Mouse (Mus musculus) testis, postnatal 10 days (tissue): Measurements from ENCODE around the gene Nxph1.

Experiments used
- DNase-seq: peaks from one replicate; pipeline ENCODE4 v3.0.0; 2021; ENCODE audit warnings: low spot score

The Nxph1 gene

DNA sequence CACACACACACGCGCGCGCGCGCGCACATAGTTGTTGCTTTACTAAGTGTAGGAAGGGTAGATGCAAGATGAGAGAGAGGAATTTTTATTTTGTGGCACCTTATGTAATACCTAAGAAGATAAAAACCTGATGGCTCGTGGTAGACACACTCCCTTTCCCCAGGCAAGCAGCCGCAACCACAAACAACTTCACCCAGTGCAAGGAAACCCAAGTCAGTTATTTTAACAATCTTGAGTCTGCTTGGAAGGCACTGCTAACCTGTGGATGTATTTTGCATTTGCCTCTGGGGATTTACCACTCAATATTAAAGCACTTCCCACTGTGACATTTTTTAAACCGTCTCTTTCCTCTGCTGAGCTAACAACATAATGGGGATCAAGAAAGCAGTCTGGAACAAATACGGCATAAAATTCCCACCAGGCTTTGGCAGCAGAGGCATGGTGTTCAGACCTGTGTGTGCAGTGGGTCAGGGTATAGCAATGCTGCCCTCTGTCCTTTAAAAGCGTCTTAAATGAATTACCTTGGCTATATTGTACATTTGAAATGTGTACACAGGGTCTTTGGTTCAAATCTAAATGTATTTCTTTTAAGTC is 176.2 kb downstream of the Nxph1 start:
- no peak for DNase-seq

DNA sequence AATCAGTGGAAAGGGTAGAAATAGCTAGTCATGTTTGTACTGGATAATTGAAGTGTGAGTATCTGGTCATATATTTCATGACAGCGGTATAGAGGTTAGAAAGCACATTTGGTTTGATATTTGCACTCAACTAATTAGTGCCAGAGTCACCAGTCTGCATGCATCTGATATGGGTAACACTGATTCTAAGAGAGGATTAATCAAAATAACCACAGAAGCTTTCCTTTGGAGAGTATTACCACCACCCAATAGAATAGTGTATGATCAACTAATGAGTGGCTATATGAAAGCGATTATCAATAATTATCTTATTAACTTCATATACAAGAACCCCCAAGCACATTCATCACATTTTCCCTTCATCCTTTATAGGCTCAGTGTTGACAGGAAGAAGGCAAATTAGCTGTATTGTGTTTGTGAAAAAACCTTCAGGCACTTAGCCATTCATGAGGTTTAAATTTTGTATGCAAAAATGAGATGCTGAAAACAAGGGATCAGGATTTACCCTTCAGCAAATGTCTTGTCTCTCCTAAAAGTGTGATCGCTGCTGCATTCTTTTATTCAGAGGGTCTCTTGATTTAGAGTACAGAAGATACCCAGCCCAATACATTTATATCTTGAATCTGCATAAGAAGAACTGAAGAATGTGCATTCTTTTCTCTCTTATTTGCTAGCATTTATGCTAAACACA is 185.5 kb downstream of the Nxph1 start:
- no peak for DNase-seq

DNA sequence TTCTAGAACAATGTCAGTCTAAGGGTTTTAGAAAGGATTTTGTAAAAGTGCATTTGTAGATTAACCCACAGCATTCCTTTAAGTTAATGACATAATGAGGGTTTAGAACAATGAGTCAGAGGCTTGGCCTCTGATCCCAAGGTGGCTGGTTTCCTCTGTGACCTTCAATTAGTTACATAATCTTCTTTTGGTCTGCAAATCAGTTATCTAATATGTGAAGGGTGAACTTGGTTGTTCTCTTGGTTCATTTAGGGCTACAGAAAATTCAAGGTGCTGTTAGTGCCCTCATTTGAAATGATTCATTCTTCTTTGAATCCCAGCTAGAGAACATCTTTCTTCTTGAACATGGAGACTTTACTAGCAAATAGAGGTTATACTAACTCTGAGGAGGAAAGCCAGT is 199.7 kb downstream of the Nxph1 start:
- no peak for DNase-seq

DNA sequence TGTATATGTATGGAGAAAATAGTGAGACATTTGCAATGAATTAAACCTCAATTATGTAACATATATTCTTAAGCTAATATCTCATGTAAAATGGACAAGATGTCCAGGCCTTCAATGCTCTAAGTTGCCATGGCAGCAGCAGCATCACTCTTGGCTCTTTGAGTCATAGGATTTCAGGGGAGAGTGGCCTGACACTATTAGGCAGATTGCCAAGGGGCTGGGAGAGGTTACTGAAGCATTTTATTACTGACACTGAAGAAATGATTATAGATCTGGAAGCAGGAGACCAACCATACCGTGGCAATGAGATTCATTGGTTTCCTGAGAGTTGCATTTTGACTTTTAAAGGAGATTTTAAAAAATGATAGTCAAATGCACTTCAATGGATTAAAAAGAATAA is 201.6 kb downstream of the Nxph1 start:
- DNase-seq, result no peak

DNA sequence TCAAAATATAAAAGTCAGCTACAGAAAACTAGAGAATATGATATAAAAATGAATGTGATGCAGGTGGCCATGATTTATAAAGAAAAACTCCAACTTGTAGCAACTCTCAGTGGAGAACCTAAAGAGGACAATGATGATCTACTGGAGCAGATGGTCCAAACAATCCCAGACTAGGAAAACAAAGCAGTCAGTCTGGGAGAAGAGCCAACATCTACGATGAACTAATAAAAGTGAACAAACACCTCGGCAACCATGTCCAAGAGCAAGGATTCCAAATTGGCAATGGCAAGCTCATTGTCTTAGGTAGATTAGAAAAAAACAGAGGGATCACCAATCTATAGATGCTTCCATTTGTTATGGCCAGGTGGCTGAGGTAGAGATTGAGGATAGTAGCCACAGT is 211.0 kb downstream of the Nxph1 start:
- no peak for DNase-seq

DNA sequence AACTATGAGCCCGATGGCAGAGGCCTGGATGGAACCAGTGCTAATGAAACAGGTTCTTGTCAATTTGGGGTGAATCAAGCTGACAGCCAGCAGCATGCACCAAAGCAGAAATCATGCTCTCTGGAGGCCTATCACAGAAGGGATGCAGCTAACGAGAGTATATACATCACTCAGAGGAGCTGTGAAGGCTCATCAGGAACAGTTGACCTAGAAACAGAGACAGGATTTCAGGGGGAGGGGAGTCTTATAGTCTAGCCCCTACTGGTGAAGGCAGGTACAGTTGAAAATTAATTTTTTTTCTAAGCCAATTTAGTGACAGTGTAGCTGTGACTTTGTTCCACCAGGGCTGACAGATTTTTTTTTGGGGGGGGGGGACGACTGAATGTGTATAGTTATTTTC is 234.2 kb downstream of the Nxph1 start:
- no peak for DNase-seq

DNA sequence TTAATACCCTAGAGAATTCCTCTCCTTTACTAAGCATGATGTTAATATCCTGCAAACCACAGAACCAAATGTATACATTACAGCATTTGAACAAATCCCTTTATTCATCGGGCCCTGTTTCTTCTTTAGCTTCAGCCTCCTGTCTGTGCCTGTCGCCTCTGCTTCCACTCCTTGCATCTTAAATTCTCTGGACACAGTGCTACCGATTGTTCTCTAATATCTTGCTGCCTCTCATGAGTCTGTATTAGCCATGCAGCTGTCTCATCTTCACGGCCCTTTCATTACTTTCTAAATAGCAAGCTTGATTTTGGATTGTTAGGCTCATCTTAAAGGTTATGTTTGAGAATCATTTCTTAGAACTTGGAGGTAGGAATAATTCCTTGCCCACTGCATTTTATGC is 262.5 kb downstream of the Nxph1 start:
- no peak for DNase-seq

DNA sequence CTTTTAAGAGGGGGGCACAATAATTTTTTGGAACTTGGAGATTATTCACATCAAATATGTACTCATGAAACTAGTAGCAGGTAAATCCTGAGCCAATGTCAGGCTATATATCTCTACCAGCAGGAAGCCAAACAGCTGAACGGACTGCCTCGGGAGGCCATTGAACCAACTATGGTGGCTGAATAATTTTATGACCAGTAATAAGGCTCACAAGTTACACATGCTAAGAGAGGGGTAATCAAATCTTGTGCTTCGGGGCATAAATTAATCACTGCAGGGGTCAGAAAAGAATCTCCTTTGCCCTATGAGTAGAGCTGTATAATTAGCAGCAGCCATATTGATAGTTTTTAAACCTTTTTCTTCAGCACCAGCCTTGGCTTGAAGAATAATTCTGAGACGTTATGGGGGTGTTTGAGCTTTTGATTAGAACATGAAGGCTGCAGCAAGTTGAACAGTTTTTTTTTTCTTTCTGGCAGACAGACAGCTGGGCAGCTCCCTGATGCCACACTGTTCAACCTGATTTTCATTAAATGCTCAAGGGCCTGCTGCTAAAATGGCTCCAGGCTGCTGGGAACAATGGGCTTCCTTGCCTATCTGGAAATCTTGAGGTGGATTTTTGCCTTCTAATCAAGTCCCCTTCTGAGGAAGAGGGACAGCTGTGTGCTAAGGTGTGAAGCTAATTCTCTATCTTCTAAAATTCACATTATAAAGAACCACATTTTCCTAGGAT is 272.7 kb downstream of the Nxph1 start:
- no peak for DNase-seq

DNA sequence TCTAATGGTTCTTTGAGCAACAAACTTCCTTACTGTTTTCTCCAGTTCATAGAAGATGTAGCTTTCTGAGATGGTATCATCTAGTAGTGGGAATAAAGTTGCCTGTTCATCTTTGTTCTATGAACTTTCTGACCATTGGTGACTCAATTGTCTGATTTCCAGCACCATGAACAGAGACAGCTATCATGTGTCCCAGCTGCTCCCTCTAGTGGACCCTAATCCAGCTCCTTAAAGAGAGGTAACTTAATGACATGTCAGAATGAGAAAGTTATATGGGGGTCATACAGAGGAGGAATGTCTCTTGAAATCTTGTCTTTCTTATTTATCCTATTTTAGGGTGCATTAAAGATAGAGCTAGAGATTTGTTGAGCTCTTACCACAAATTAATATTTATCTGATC is 286.6 kb downstream of the Nxph1 start:
- peak; percentile 41 for DNase-seq

DNA sequence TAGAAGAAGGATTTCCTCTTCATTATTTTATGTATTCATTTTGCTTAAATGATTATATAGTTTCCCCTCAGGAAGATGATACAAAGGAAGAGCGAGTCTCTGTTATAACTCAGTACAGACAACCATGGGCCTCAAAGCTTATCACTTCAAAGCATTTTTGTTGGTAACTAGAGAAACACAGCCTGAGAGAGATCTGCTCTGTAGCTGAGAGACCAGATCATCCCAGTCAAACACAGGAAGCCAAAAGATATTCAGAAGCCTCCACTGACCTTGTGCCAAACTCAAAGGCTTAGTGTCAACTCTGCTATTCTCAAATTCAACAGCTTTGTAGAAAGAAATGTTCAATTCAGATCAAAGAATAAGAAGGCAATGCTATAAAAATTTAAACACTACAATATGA is 319.8 kb downstream of the Nxph1 start:
- DNase-seq, result no peak
